Mouse (Mus musculus): ENCODE measurements around the gene 4930438A08Rik.

DNA sequence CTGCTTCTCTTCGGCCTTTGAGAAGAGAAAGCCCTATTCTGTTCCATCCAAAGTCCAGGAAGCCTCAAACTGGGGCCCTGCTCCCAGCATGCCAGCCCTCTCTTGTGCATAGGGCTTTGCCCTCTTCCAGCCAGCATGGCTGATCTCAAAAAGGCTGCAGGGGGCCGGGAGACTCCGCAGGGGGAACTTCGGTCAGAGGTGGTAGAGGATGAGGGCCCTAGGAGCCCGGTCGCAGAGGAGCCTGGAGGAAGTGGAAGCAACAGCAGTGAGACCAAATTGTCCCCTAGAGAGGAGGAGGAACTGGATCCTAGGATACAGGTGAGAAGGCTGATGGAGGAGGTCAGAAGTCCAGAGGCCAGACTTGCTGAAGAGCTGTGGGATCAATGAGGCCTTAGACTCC, 56.9 kb downstream of the 4930438A08Rik start:
- TF ChIP-seq CTCF (IDR thresholded peaks at IDR 0.05; ENCODE audit: extremely low read depth, insufficient read depth, insufficient read length, insufficient replicate concordance) (no peak), POLR2A (IDR thresholded peaks at IDR 0.05; ENCODE audit: low read depth, low read length) (no peak)
